Mouse (Mus musculus) hindbrain, postnatal 0 days (tissue): ENCODE measurements around the gene Rps15. TPM values are rescaled to one million over a fixed set of nuclear protein-coding genes. Genes with fewer than 3 reads are reported as not detected.

Experiments
- ATAC-seq: fragments of 200-750 bp; cut with Nextera tagmentation; 2 replicates; pipeline ENCODE4 v1.8.0; 2017; ENCODE audit warnings: mild to moderate bottlenecking, moderate TSS enrichment, moderate library complexity
- DNase-seq: peaks from one replicate; pipeline ENCODE4 v3.0.0-alpha.2; 2015; ENCODE audit warnings: low spot score
- H3K27ac ChIP-seq: fragments of 300-500 bp; sonication (generic); 2 replicates; pipeline ENCODE4 v1.5.1; 2014; ENCODE audit warnings: mild to moderate bottlenecking
- H3K27me3 ChIP-seq: fragments of 300-500 bp; sonication (generic); 2 replicates; pipeline ENCODE4 v1.6.1; 2014; ENCODE audit warnings: low read length, mixed read lengths; ENCODE audit not compliant: insufficient read depth
- H3K36me3 ChIP-seq: fragments of 300-500 bp; sonication (generic); 2 replicates; pipeline ENCODE4 v1.6.1; 2014; ENCODE audit warnings: low read length, mixed read lengths; ENCODE audit not compliant: insufficient read depth
- H3K4me1 ChIP-seq: fragments of 300-500 bp; sonication (generic); 2 replicates; pipeline ENCODE4 v1.6.1; 2014; ENCODE audit warnings: antibody characterized with exemption, low read length, mixed read lengths; ENCODE audit not compliant: insufficient read depth
- H3K4me2 ChIP-seq: fragments of 300-500 bp; sonication (generic); 2 replicates; pipeline ENCODE4 v1.6.1; 2014; ENCODE audit warnings: low read depth, mild to moderate bottlenecking, low read length, moderate library complexity, mixed read lengths
- H3K4me3 ChIP-seq: fragments of 300-500 bp; sonication (generic); 2 replicates; pipeline ENCODE4 v1.5.1; 2014; ENCODE audit warnings: low read length
- H3K9ac ChIP-seq: fragments of 300-500 bp; sonication (generic); replicated peaks from 2 replicates; pipeline ENCODE4 v1.6.1; 2014; ENCODE audit warnings: mild to moderate bottlenecking, low read length, moderate library complexity, mixed read lengths
- H3K9me3 ChIP-seq: fragments of 300-500 bp; sonication (generic); 2 replicates; pipeline ENCODE4 v1.6.1; 2016; ENCODE audit warnings: low read length, mixed read lengths
- CTCF ChIP-seq: IDR thresholded peaks from 2 replicates; pipeline ENCODE4 v1.5.1; 2016; ENCODE audit warnings: antibody characterized with exemption, control low read depth, low read depth
- WGBS: fragments of 180-500 bp; shearing (Covaris S2); extraction: QIAGEN DNeasy Blood & Tissue Kit; methylation state at CpG from one replicate; pipeline ENCODE4 v1.1.7; 2014; 5-methylcytosine and 5-hydroxymethylcytosine counted together
- polyA plus RNA-seq: library from polyadenylated mRNA; unstranded; fragments of >200 nt; fragmentation: Nextera tagmentation; extraction: Ambion mirVana; gene quantifications from 2 replicates; pipeline ENCODE4 v1.2.1, GENCODE M21; 2015
- total RNA-seq: library from RNA; depleted of rRNA; stranded (reverse); fragments of >200 nt; gene quantifications from 2 replicates; pipeline ENCODE4 v1.2.3, GENCODE M21; 2014

Rps15 gene
- total and polyA plus RNA-seq, 2 experiments from 2014 or later = 676 to 1,031 TPM

DNA sequence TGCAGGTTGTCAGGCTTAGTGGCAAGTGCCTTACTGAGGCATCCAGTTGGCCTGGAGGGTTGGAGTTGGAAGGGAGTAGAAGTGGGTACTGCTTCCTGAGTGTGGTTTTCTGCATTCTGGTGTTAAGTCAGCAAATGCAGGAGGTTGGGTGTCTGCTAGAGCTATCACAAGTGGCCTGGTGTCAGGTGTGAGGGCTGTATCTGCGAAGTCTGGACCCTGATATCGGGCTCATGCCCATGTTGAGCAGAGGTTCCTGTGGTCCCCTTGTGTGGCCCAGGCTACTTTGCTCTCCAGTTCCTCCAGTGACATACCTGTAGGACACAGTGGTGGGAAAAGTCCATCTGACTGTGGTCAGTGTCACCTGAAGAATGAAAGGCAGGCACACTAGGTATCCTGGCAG is 22.2 kb upstream of the Rps15 start:
- 92% methylated on average over 2 of the region's 2 CpGs for WGBS
- peak overlapping the region; percentile 38; the same call in 1 of the 2 replicates for H3K9ac ChIP-seq
- no peaks in the 10 kb centered on the region for H3K9me3 ChIP-seq
- TF ChIP-seq CTCF = no peak
- H3K27ac ChIP-seq = peak overlapping the region; percentile 4; the same call in 1 of the 2 replicates
- DNase-seq (no peak), ATAC-seq (no peak)
- H3K4me1 ChIP-seq = peaks cover 28% of the 10 kb centered on the region
- peaks cover 8% of the 10 kb centered on the region for H3K36me3 ChIP-seq
- H3K4me2 ChIP-seq = no peak overlapping the region
- H3K4me3 ChIP-seq = no peak overlapping the region
- H3K27me3 ChIP-seq = no peaks in the 10 kb centered on the region

DNA sequence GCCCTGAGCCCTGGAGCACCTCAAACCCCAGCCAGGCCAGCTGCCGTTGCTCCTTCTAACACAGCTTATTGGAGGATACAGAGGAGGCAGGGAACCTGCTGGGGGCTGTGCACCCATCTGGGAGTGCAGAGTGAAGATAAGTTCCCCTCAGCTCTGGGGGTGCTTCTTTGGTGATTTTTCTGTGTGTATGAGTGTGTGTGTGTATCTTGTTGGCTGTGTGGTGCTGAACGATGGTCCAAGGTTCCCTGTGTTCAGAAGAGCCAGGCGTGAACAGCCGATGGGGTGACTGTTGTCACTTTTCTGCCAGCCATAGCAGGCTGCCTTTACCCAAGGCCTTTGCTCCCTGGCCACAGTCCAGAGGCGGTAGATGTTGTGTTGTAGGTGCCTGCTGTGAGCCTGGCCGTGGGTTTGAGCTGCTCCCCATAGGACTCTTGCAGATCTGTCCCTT is 21.5 kb upstream of the Rps15 start:
- peak overlapping the region; percentile 37; the same call in 1 of the 2 replicates for H3K27ac ChIP-seq
- H3K27me3 ChIP-seq = no peaks in the 10 kb centered on the region
- DNase-seq (no peak), ATAC-seq (no peak)
- no peaks in the 10 kb centered on the region for H3K9me3 ChIP-seq
- H3K4me1 ChIP-seq = peaks cover 25% of the 10 kb centered on the region
- 0 out of 2 replicates have a peak overlapping the region, but pooled peaks have one; percentile 28 for H3K9ac ChIP-seq
- no peak overlapping the region for H3K4me2 ChIP-seq
- H3K36me3 ChIP-seq = peaks cover 8% of the 10 kb centered on the region
- no peak for TF ChIP-seq CTCF
- WGBS = 54% methylated on average over 6 of the region's 6 CpGs
- H3K4me3 ChIP-seq = no peak overlapping the region

DNA sequence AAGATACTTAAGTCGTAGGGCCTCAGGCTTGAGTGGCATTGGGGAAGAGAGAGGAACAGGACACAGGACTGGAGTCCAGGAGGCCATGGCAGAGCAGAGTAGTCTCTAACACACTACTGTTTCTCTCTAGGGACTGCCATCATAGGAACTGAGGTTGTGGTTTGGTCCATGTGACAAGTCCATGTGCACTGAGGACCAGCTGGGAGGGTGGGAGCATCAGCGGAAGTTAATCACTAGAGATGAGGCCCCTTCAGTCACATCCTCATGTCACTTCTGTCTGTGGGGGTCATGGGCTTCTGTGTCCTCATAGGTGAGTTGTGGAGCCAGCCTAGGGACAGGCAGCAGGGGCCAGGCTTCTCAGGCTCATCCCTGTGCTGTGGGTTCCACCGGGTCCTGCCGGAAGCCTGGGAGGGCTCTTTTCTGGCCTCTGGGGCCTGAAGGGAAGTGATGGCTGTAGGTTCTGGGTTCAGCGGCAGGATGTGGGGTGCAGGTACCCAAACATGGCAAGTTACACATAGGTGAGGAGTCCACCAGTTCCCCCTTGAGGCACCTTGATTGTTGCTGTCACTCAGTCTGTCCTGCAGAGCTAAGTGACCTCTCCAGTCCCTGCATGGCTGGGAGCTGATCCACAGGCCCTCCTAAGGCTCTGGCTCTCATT is 20.9 kb upstream of the Rps15 start:
- Histone ChIP-seq H3K9ac (peak overlapping the region; percentile 28; the same call in 1 of the 2 replicates), H3K4me3 (no peak overlapping the region), H3K9me3 (no peaks in the 10 kb centered on the region), H3K4me1 (peaks cover 22% of the 10 kb centered on the region), H3K27ac (peak overlapping the region; percentile 37; the same call in 1 of the 2 replicates), H3K4me2 (no peak overlapping the region), H3K36me3 (peaks cover 12% of the 10 kb centered on the region), H3K27me3 (no peaks in the 10 kb centered on the region)
- no peak for TF ChIP-seq CTCF
- ATAC-seq (no peak), DNase-seq (no peak)
- WGBS = 73% methylated on average over 5 of the region's 5 CpGs

DNA sequence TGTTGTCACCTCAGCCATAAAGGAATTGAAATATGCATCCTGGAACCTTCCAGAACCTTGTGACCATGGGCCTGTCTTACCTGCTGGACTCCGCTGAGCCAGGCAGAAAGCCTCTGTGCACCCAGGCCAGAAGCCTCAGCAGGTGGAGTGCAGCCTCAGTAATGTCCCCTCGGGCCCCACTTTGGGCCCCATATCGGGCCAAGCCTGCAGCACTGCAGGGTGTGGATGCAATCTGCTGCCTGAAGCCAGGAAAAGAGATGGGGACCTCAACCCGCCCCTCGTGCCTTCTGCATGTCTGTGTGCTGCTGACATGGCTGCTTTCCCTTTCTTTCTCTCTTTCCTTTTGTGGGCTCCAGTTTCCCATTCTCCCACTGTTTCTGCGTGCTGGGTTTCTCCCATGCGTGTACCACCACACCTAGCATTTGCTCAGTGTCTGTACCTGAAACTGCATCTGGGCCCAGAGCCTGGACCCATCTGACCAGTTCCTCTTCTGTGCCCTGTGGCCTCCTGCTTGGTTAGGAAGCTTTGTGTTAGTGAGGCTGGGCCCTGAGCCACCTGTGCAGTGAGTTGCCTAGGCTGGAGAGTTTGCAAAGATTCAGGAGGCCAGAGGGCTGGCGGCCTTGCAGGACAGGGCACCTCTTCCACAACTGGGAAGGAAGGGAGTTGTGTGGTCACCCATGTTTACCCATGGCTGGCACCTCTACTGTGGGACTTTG is 20.2 kb upstream of the Rps15 start:
- no peaks in the 10 kb centered on the region for H3K27me3 ChIP-seq
- ATAC-seq (no peak), DNase-seq (no peak)
- 85% methylated on average over 8 of the region's 8 CpGs for WGBS
- no peak overlapping the region; the same call in 1 of the 2 replicates for H3K9ac ChIP-seq
- no peak overlapping the region for H3K4me2 ChIP-seq
- peaks cover 18% of the 10 kb centered on the region for H3K36me3 ChIP-seq
- H3K4me1 ChIP-seq = peaks cover 20% of the 10 kb centered on the region
- H3K4me3 ChIP-seq = no peak overlapping the region
- TF ChIP-seq CTCF = no peak
- no peak overlapping the region for H3K27ac ChIP-seq
- no peaks in the 10 kb centered on the region for H3K9me3 ChIP-seq

DNA sequence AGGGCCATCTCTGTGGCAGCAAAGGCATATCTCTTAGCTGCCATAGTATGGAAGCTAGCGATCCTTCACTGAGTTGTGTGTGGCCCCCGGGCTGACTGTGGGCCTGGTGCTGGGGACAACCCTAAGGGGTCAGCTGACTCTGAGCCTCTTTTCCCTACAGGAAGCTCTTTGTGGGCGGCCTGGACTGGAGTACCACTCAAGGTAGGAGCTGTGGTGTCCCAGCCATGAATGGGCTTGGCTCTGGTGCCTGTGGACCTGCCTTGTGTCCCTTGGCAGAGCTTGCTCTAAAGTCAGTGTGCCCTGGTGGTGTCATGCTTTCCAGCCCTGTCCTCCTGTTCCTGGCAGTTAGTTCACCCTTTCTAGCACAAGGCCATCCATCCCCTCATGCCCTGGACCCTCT is 18.4 kb upstream of the Rps15 start:
- ATAC-seq (no peak), DNase-seq (no peak)
- Histone ChIP-seq H3K9ac (no peak overlapping the region), H3K27ac (no peak overlapping the region), H3K4me1 (peaks cover 6% of the 10 kb centered on the region; the same call in 1 of the 2 replicates), H3K27me3 (no peaks in the 10 kb centered on the region), H3K4me3 (no peak overlapping the region), H3K4me2 (no peak overlapping the region), H3K36me3 (peaks cover 31% of the 10 kb centered on the region), H3K9me3 (no peaks in the 10 kb centered on the region)
- no peak for TF ChIP-seq CTCF
- 89% methylated on average over 3 of the region's 3 CpGs for WGBS

DNA sequence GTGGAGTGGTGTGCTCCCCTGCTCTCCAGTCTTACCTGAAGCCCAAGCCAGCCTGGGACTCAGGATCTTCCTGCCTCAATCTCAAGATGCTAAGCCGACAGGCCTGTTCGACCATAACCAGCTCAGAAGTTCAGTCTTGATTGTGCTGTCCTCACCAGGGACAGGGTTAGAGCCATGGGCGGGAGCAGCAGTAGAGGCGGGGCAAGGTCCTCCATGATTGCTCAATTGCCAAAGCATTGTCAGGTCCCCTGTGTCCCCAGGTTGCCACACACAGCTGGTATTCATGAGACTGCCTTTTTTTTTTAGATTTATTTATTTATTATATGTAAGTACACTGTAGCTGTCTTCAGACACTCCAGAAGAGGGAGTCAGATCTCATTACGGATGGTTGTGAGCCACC is 16.0 kb upstream of the Rps15 start:
- Histone ChIP-seq H3K27me3 (no peaks in the 10 kb centered on the region), H3K9ac (no peak overlapping the region), H3K4me2 (no peak overlapping the region), H3K4me1 (no peaks in the 10 kb centered on the region), H3K36me3 (peaks cover 45% of the 10 kb centered on the region), H3K27ac (no peak overlapping the region), H3K4me3 (no peak overlapping the region), H3K9me3 (no peaks in the 10 kb centered on the region)
- 91% methylated on average over 4 of the region's 5 CpGs for WGBS
- no peak for TF ChIP-seq CTCF
- ATAC-seq (no peak), DNase-seq (no peak)
